Mouse (Mus musculus) heart, embryonic 14.5 days (tissue): Measurements from ENCODE around the gene Tlk2. TPM values are rescaled to one million over a fixed set of nuclear protein-coding genes. Genes with fewer than 3 reads are reported as not detected.

Experiments
- ATAC-seq: fragments of 200-750 bp; cut with Nextera tagmentation; 2 replicates; pipeline ENCODE4 v1.8.0; 2017; ENCODE audit warnings: low read depth, moderate TSS enrichment; ENCODE audit not compliant: insufficient number of reproducible peaks, insufficient read depth, low FRiP score
- H3K27ac ChIP-seq, 2 experiments: fragments of 200-500 bp in 1 of 2; fragments of 300-500 bp in 1 of 2; sonication (generic) in 1 of 2; replicated peaks in 1 of 2; 2 replicates each; pipeline ENCODE4 v1.5.1; 2012 to 2014; ENCODE audit warnings: low read depth in 2 of 2, low read length in 2 of 2, control low read depth in 1 of 2, mild to moderate bottlenecking in 1 of 2, mixed read lengths in 1 of 2; ENCODE audit not compliant: control insufficient read depth in 1 of 2, insufficient read depth in 1 of 2
- H3K27me3 ChIP-seq: fragments of 300-500 bp; sonication (generic); 2 replicates; pipeline ENCODE4 v1.6.1; 2014; ENCODE audit warnings: mild to moderate bottlenecking, low read length, control low read depth; ENCODE audit not compliant: control insufficient read depth, insufficient read depth
- H3K36me3 ChIP-seq: fragments of 300-500 bp; sonication (generic); 2 replicates; pipeline ENCODE4 v1.6.1; 2014; ENCODE audit warnings: mild to moderate bottlenecking, control low read depth, low read length, mixed read lengths; ENCODE audit not compliant: control insufficient read depth, insufficient read depth
- H3K4me1 ChIP-seq, 2 experiments: fragments of 200-500 bp in 1 of 2; fragments of 300-500 bp in 1 of 2; sonication (generic) in 1 of 2; 2 replicates each; pipeline ENCODE4 v1.6.1; 2012 to 2014; ENCODE audit warnings: low read length in 2 of 2, control low read depth in 1 of 2, mixed read lengths in 1 of 2; ENCODE audit not compliant: control insufficient read depth in 2 of 2, insufficient read depth in 2 of 2
- H3K4me2 ChIP-seq: fragments of 300-500 bp; sonication (generic); 2 replicates; pipeline ENCODE4 v1.6.1; 2014; ENCODE audit warnings: mild to moderate bottlenecking, low read length
- H3K4me3 ChIP-seq, 2 experiments: fragments of 200-500 bp in 1 of 2; fragments of 300-500 bp in 1 of 2; sonication (generic) in 1 of 2; 2 replicates each; pipeline ENCODE4 v1.5.1; 2012 to 2014; ENCODE audit warnings: low read length in 2 of 2, mild to moderate bottlenecking in 2 of 2, control low read depth in 1 of 2, low read depth in 1 of 2, moderate library complexity in 1 of 2; ENCODE audit not compliant: control insufficient read depth in 1 of 2, insufficient read depth in 1 of 2
- H3K9ac ChIP-seq: fragments of 300-500 bp; sonication (generic); 2 replicates; pipeline ENCODE4 v1.6.1; 2014; ENCODE audit warnings: mild to moderate bottlenecking, low read length
- H3K9me3 ChIP-seq: fragments of 300-500 bp; sonication (generic); 2 replicates; pipeline ENCODE4 v1.6.1; 2016; ENCODE audit warnings: low read length, control low read depth; ENCODE audit not compliant: control insufficient read depth
- WGBS: fragments of 180-500 bp; shearing (Covaris S2); extraction: QIAGEN DNeasy Blood & Tissue Kit; methylation state at CpG from one replicate; pipeline ENCODE4 v1.1.7; 2014; 5-methylcytosine and 5-hydroxymethylcytosine counted together
- polyA plus RNA-seq: library from polyadenylated mRNA; unstranded; fragments of >200 nt; fragmentation: Nextera tagmentation; extraction: Ambion mirVana; gene quantifications from 2 replicates; pipeline ENCODE4 v1.2.1, GENCODE M21; 2014

Tlk2 gene
- polyA plus RNA-seq, 1 experiment from 2014 or later = 21.9 TPM

- WGBS = 62% methylated on average over 7 of the region's 7 CpGs
- no peak overlapping the region for H3K4me3 ChIP-seq
- H3K27me3 ChIP-seq = no peaks in the 10 kb centered on the region
- peaks cover 42 to 53% of the 10 kb centered on the region in 2 experiments for H3K4me1 ChIP-seq
- H3K9me3 ChIP-seq = no peaks in the 10 kb centered on the region
- peak overlapping the region in 1 of 2 experiments; percentile 11; a peak in 1 of 4 replicates for H3K27ac ChIP-seq
- no peak for ATAC-seq
- H3K36me3 ChIP-seq = 0 out of 2 replicates have a peak, but pooled peaks cover 9% of the 10 kb centered on the region
- H3K9ac ChIP-seq = no peak overlapping the region
- H3K4me2 ChIP-seq = no peak overlapping the region
Measured at GRCm38 (mm10) chr11:105310197-105310596, 131.6 kb downstream of the Tlk2 start.

DNA sequence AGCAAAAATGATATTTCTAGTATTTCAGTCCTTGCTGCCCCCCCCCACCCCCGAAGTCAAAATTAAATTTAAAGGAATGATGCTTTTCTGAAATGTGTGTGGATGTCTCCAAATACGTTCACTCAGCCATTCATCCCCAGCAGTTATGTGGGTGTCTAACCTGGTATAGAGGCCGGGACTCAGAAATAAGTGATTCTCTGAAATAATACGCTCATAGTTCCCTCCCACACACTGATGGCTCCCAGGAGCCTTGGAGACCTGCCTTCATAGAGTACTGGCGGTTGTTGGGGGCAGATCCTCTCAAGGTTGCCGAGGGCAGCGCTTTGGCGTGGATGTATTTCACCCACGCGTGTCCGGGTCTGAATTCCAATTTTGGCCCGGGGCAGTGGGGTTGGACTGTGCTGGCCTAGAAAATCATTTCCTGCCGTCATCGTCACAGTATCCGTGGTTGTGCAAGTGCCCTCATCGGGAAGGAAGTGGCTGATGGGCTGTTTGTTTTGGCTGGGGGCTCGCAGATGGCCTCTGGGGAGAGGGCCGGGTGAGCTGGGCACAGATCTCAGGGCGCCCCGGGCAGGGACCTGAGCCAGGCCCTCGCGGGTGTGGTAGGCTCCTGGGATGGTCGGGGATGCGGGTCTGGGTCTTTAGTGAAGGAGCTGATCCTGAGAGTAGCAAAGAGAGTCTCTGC is 132.8 kb downstream of the Tlk2 start:
- Histone ChIP-seq H3K4me1 (peaks cover 42 to 58% of the 10 kb centered on the region in 2 experiments), H3K4me3 (no peak overlapping the region), H3K36me3 (no peaks in the 10 kb centered on the region), H3K9me3 (no peaks in the 10 kb centered on the region), H3K27ac (peak overlapping the region in 1 of 2 experiments; percentile 47; a peak in 2 of 4 replicates), H3K9ac (no peak overlapping the region), H3K27me3 (no peaks in the 10 kb centered on the region), H3K4me2 (peak overlapping the region; percentile 14; the same call in 1 of the 2 replicates)
- no peak; the same call in 1 of the 2 replicates for ATAC-seq
- WGBS = 64% methylated on average over 24 of the region's 24 CpGs

DNA sequence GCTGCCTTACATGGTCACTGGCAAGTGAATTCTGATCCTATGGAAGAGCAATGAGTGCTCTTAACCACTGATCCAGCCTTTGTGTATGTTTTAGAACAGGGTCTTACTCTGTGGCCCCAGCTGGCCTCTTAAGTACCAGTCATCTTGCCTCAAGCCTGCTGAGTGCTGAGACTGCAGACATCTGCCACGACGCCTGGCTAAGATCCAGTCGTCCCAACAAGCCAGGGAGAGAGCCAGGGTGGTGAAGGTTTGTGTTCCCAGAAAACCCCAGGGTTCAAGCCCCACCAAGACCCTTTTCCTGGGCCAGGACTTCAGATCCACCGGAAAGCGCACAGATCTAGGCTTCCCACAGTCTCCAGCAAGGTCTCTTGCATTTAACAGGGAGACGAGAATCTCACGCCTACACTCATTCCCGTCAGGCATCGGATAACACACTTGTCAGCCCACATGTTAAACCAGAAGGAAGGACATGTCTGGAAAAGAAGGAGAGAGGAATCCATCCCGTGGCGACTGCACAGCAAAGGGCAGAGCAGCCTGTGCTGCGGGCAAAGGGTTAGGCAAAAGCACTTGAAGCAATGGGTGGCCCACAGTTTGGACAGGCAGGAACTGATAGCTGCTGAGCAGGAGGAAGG is 133.8 kb downstream of the Tlk2 start:
- Histone ChIP-seq H3K27me3 (no peaks in the 10 kb centered on the region), H3K36me3 (no peaks in the 10 kb centered on the region), H3K4me2 (peak overlapping the region; percentile 7; the same call in 1 of the 2 replicates), H3K27ac (peak overlapping the region; percentile 51 to 76), H3K4me3 (no peak overlapping the region), H3K9ac (peak overlapping the region; percentile 10; the same call in 1 of the 2 replicates), H3K9me3 (no peaks in the 10 kb centered on the region), H3K4me1 (peaks cover 42 to 58% of the 10 kb centered on the region in 2 experiments)
- WGBS = 26% methylated on average over 12 of the region's 12 CpGs
- ATAC-seq = no peak

GRCm38 (mm10) chr11:105312972-105313632 is 134.5 kb downstream of the Tlk2 start:
- Histone ChIP-seq H3K9me3 (no peaks in the 10 kb centered on the region), H3K4me2 (peak overlapping the region; percentile 7; the same call in 1 of the 2 replicates), H3K27ac (peak overlapping the region; percentile 51 to 76), H3K4me3 (no peak overlapping the region), H3K4me1 (peaks cover 42 to 58% of the 10 kb centered on the region in 2 experiments), H3K27me3 (no peaks in the 10 kb centered on the region), H3K36me3 (no peaks in the 10 kb centered on the region), H3K9ac (peak overlapping the region; percentile 38; the same call in 1 of the 2 replicates)
- 0 out of 2 replicates have a peak, but pooled peaks have one; percentile 54 for ATAC-seq
- 4% methylated on average over 10 of the region's 10 CpGs for WGBS

GRCm38 (mm10) chr11:105313633-105314014 is 135.0 kb downstream of the Tlk2 start:
- no peaks in the 10 kb centered on the region for H3K27me3 ChIP-seq
- 32% methylated on average over 8 of the region's 8 CpGs for WGBS
- 0 out of 2 replicates have a peak overlapping the region, but pooled peaks have one; percentile 8 for H3K4me2 ChIP-seq
- no peaks in the 10 kb centered on the region for H3K36me3 ChIP-seq
- H3K4me3 ChIP-seq = no peak overlapping the region
- H3K4me1 ChIP-seq = peaks cover 41 to 54% of the 10 kb centered on the region in 2 experiments
- peak overlapping the region; percentile 38; the same call in 1 of the 2 replicates for H3K9ac ChIP-seq
- H3K9me3 ChIP-seq = no peaks in the 10 kb centered on the region
- H3K27ac ChIP-seq = peak overlapping the region; percentile 49 to 76
- no peak for ATAC-seq

GRCm38 (mm10) chr11:105315296-105315695 is 136.7 kb downstream of the Tlk2 start:
- no peak overlapping the region for H3K4me3 ChIP-seq
- H3K9me3 ChIP-seq = peaks cover 3% of the 10 kb centered on the region; the same call in 1 of the 2 replicates
- peaks cover 34 to 45% of the 10 kb centered on the region in 2 experiments for H3K4me1 ChIP-seq
- no peak overlapping the region for H3K9ac ChIP-seq
- ATAC-seq = no peak
- H3K4me2 ChIP-seq = no peak overlapping the region
- WGBS = 80% methylated on average over 8 of the region's 8 CpGs
- no peak overlapping the region for H3K27ac ChIP-seq
- H3K36me3 ChIP-seq = no peaks in the 10 kb centered on the region
- H3K27me3 ChIP-seq = no peaks in the 10 kb centered on the region

DNA sequence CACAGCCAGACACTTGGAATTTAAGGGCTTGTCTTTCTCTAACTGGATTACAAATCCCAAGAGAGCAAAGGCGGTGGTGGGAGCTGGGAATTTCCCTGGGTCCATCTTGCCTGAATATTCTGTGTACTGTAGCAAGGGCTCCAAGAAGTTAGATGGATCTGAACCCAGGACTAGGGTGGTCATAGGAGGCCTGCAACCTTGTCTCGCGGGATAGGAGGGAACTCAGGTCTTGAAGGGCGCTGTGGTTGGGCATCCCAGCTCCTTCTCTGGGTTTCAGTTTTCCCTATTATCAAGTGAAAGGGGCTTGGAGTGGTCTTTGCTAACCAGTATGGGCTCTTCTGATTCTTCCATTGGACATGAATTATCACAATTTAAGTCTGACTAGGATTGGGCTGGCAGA is 137.5 kb downstream of the Tlk2 start:
- Histone ChIP-seq H3K9ac (no peak overlapping the region), H3K9me3 (peaks cover 3% of the 10 kb centered on the region; the same call in 1 of the 2 replicates), H3K4me2 (no peak overlapping the region), H3K27me3 (no peaks in the 10 kb centered on the region), H3K27ac (no peak overlapping the region), H3K4me3 (no peak overlapping the region), H3K4me1 (peaks cover 34 to 45% of the 10 kb centered on the region in 2 experiments), H3K36me3 (no peaks in the 10 kb centered on the region)
- ATAC-seq = no peak
- WGBS = 92% methylated on average over 4 of the region's 4 CpGs
